Mouse (Mus musculus) heart, embryonic 12.5 days (tissue): ENCODE measurements around the gene Ccdc24. TPM values are rescaled to one million over a fixed set of nuclear protein-coding genes. Genes with fewer than 3 reads are reported as not detected.

Experiments used
- ATAC-seq: fragments of 200-750 bp; cut with Nextera tagmentation; 2 replicates; pipeline ENCODE4 v1.8.0; 2017; ENCODE audit warnings: moderate TSS enrichment, moderate library complexity; ENCODE audit not compliant: insufficient number of reproducible peaks, low FRiP score
- H3K27ac ChIP-seq: fragments of 300-500 bp; sonication (generic); 2 replicates; pipeline ENCODE4 v1.5.1; 2016; ENCODE audit warnings: mild to moderate bottlenecking, moderate library complexity; ENCODE audit not compliant: poor library complexity, severe bottlenecking
- H3K27me3 ChIP-seq: fragments of 300-500 bp; sonication (generic); replicated peaks from 2 replicates; pipeline ENCODE4 v1.6.1; 2016; ENCODE audit warnings: mild to moderate bottlenecking, moderate library complexity
- H3K36me3 ChIP-seq: fragments of 300-500 bp; sonication (generic); 2 replicates; pipeline ENCODE4 v1.6.1; 2016; ENCODE audit warnings: mild to moderate bottlenecking, moderate library complexity
- H3K4me1 ChIP-seq: fragments of 300-500 bp; sonication (generic); replicated peaks from 2 replicates; pipeline ENCODE4 v1.6.1; 2016; ENCODE audit warnings: mild to moderate bottlenecking
- H3K4me2 ChIP-seq: fragments of 300-500 bp; sonication (generic); 2 replicates; pipeline ENCODE4 v1.6.1; 2016; ENCODE audit warnings: mild to moderate bottlenecking, moderate library complexity
- H3K4me3 ChIP-seq: fragments of 300-500 bp; sonication (generic); 2 replicates; pipeline ENCODE4 v1.5.1; 2016; ENCODE audit warnings: mild to moderate bottlenecking
- H3K9ac ChIP-seq: fragments of 300-500 bp; sonication (generic); 2 replicates; pipeline ENCODE4 v1.6.1; 2016; ENCODE audit warnings: mild to moderate bottlenecking, moderate library complexity
- H3K9me3 ChIP-seq: fragments of 300-500 bp; sonication (generic); replicated peaks from 2 replicates; pipeline ENCODE4 v1.6.1; 2016; ENCODE audit warnings: mild to moderate bottlenecking, moderate library complexity
- WGBS: fragments of 180-500 bp; shearing (Covaris S2); methylation state at CpG from one replicate; pipeline ENCODE4 v1.1.7; 2016; 5-methylcytosine and 5-hydroxymethylcytosine counted together
- polyA plus RNA-seq: library from polyadenylated mRNA; unstranded; fragments of >200 nt; fragmentation: Nextera tagmentation; extraction: Ambion mirVana; gene quantifications from 2 replicates; pipeline ENCODE4 v1.2.1, GENCODE M21; 2016

Ccdc24 gene
- polyA plus RNA-seq, 1 experiment from 2014 or later = 0.74 TPM

- no peaks in the 10 kb centered on the region for H3K9me3 ChIP-seq
- ATAC-seq = no peak
- no peaks in the 10 kb centered on the region for H3K4me1 ChIP-seq
- H3K4me3 ChIP-seq = no peak overlapping the region
- no peaks in the 10 kb centered on the region for H3K27me3 ChIP-seq
- no peak overlapping the region for H3K27ac ChIP-seq
- 73% methylated on average over 3 of the region's 3 CpGs for WGBS
- peaks cover 4% of the 10 kb centered on the region; the same call in 1 of the 2 replicates for H3K36me3 ChIP-seq
- H3K9ac ChIP-seq = no peak overlapping the region
- H3K4me2 ChIP-seq = no peak overlapping the region
These were observed 30.8 kb downstream of the Ccdc24 start for GRCm38 (mm10) chr4:117841566-117841965.

GRCm38 (mm10) chr4:117840821-117841220 lies 31.5 kb downstream of the Ccdc24 start:
- H3K27me3 ChIP-seq = no peaks in the 10 kb centered on the region
- no peaks in the 10 kb centered on the region for H3K9me3 ChIP-seq
- no peak overlapping the region for H3K4me3 ChIP-seq
- ATAC-seq = no peak
- H3K4me1 ChIP-seq = no peaks in the 10 kb centered on the region
- H3K4me2 ChIP-seq = no peak overlapping the region
- peaks cover 2% of the 10 kb centered on the region; the same call in 1 of the 2 replicates for H3K36me3 ChIP-seq
- no peak overlapping the region for H3K9ac ChIP-seq
- H3K27ac ChIP-seq = no peak overlapping the region
- 90% methylated on average over 5 of the region's 5 CpGs for WGBS

- Histone ChIP-seq H3K27ac (no peak overlapping the region), H3K9ac (no peak overlapping the region), H3K4me1 (peaks cover 6% of the 10 kb centered on the region), H3K27me3 (no peaks in the 10 kb centered on the region), H3K4me2 (no peak overlapping the region; the same call in 1 of the 2 replicates), H3K36me3 (no peaks in the 10 kb centered on the region), H3K4me3 (no peak overlapping the region), H3K9me3 (no peaks in the 10 kb centered on the region)
- WGBS = 73% methylated on average over 6 of the region's 6 CpGs
- ATAC-seq = no peak
These were observed 33.0 kb downstream of the Ccdc24 start for GRCm38 (mm10) chr4:117839366-117839765.

GRCm38 (mm10) chr4:117837271-117837670 lies 35.1 kb downstream of the Ccdc24 start:
- no peak overlapping the region for H3K27ac ChIP-seq
- H3K9me3 ChIP-seq = no peaks in the 10 kb centered on the region
- H3K27me3 ChIP-seq = no peaks in the 10 kb centered on the region
- H3K9ac ChIP-seq = no peak overlapping the region
- no peak for ATAC-seq
- H3K4me1 ChIP-seq = peaks cover 9% of the 10 kb centered on the region
- no peaks in the 10 kb centered on the region for H3K36me3 ChIP-seq
- H3K4me2 ChIP-seq = peak overlapping the region; percentile 89
- 58% methylated on average over 4 of the region's 4 CpGs for WGBS
- H3K4me3 ChIP-seq = peak overlapping the region; percentile 76

- H3K4me3 ChIP-seq = peak overlapping the region; percentile 76
- peak overlapping the region; percentile 88 for H3K9ac ChIP-seq
- H3K4me2 ChIP-seq = peak overlapping the region; percentile 89
- peaks cover 16% of the 10 kb centered on the region for H3K4me1 ChIP-seq
- under 1% methylated on average over 48 of the region's 48 CpGs for WGBS
- peak overlapping the region; percentile 87 for H3K27ac ChIP-seq
- H3K9me3 ChIP-seq = no peaks in the 10 kb centered on the region
- no peaks in the 10 kb centered on the region for H3K36me3 ChIP-seq
- H3K27me3 ChIP-seq = no peaks in the 10 kb centered on the region
- peak; percentile 88 for ATAC-seq
These were observed 36.1 kb downstream of the Ccdc24 start for GRCm38 (mm10) chr4:117836204-117836767.

- H3K9ac ChIP-seq = peak overlapping the region; percentile 88
- WGBS = under 1% methylated on average over 60 of the region's 60 CpGs
- H3K4me1 ChIP-seq = peaks cover 18% of the 10 kb centered on the region
- H3K27me3 ChIP-seq = no peaks in the 10 kb centered on the region
- H3K4me3 ChIP-seq = peak overlapping the region; percentile 76
- H3K9me3 ChIP-seq = no peaks in the 10 kb centered on the region
- no peaks in the 10 kb centered on the region for H3K36me3 ChIP-seq
- ATAC-seq = peak; percentile 46
- peak overlapping the region; percentile 89 for H3K4me2 ChIP-seq
- H3K27ac ChIP-seq = peak overlapping the region; percentile 87
These were observed 36.7 kb downstream of the Ccdc24 start for GRCm38 (mm10) chr4:117835531-117836111.

- peaks cover 24% of the 10 kb centered on the region for H3K4me1 ChIP-seq
- under 1% methylated on average over 36 of the region's 36 CpGs for WGBS
- peak overlapping the region; percentile 87 for H3K27ac ChIP-seq
These were observed 37.4 kb downstream of the Ccdc24 start for GRCm38 (mm10) chr4:117834845-117835530.

GRCm38 (mm10) chr4:117834457-117834844 lies 37.9 kb downstream of the Ccdc24 start, which contains the start of gene Slc6a9:
TSS of gene Slc6a9 (plus strand) at chr4:117834506.
- Histone ChIP-seq H3K4me2 (peak within 1 kb of the TSS; percentile 89), H3K27me3 (no peaks in the 10 kb centered on the region), H3K27ac (peak within 1 kb of the TSS; percentile 87), H3K9ac (peak within 1 kb of the TSS; percentile 88), H3K4me3 (peak within 1 kb of the TSS; percentile 76), H3K9me3 (no peaks in the 10 kb centered on the region), H3K36me3 (no peaks in the 10 kb centered on the region), H3K4me1 (peaks cover 30% of the 10 kb centered on the region)
- ATAC-seq = no peak
- WGBS = 26% methylated on average over 3 of the region's 3 CpGs

More at GRCm38 (mm10) chr4:117834845-117835530, 37.4 kb downstream of the Ccdc24 start:
- peak overlapping the region; percentile 76 for H3K4me3 ChIP-seq
- peak; percentile 51 for ATAC-seq
- peak overlapping the region; percentile 88 for H3K9ac ChIP-seq
- peak overlapping the region; percentile 89 for H3K4me2 ChIP-seq
- no peaks in the 10 kb centered on the region for H3K9me3 ChIP-seq
- H3K27me3 ChIP-seq = no peaks in the 10 kb centered on the region
- no peaks in the 10 kb centered on the region for H3K36me3 ChIP-seq

- H3K27me3 ChIP-seq = no peaks in the 10 kb centered on the region
- peak overlapping the region; percentile 20; the same call in 1 of the 2 replicates for H3K4me2 ChIP-seq
- 67% methylated on average over 9 of the region's 9 CpGs for WGBS
- H3K9ac ChIP-seq = no peak overlapping the region
- no peak overlapping the region for H3K4me3 ChIP-seq
- H3K9me3 ChIP-seq = no peaks in the 10 kb centered on the region
- peaks cover 34% of the 10 kb centered on the region for H3K4me1 ChIP-seq
- H3K36me3 ChIP-seq = no peaks in the 10 kb centered on the region
- peak overlapping the region; percentile 50 for H3K27ac ChIP-seq
- ATAC-seq = peak; percentile 27
These were observed 40.3 kb downstream of the Ccdc24 start for GRCm38 (mm10) chr4:117831920-117832691.

- H3K4me1 ChIP-seq = peaks cover 34% of the 10 kb centered on the region
- no peak overlapping the region for H3K9ac ChIP-seq
- no peaks in the 10 kb centered on the region for H3K9me3 ChIP-seq
- peak overlapping the region; percentile 50 for H3K27ac ChIP-seq
- 71% methylated on average over 2 of the region's 2 CpGs for WGBS
- no peak overlapping the region for H3K4me3 ChIP-seq
- H3K4me2 ChIP-seq = peak overlapping the region; percentile 20; the same call in 1 of the 2 replicates
- no peak for ATAC-seq
- H3K27me3 ChIP-seq = no peaks in the 10 kb centered on the region
- no peaks in the 10 kb centered on the region for H3K36me3 ChIP-seq
These were observed 40.9 kb downstream of the Ccdc24 start for GRCm38 (mm10) chr4:117831499-117831898.
